Mouse (Mus musculus) natural killer cell, adult 2 months (primary cell): ENCODE measurements around the gene Psmb8.

Experiments used
- DNase-seq, 2 experiments: peaks; one replicate each; pipeline ENCODE4 v3.0.0; 2022; ENCODE audit warnings: low spot score in 2 of 2

The Psmb8 gene

DNA sequence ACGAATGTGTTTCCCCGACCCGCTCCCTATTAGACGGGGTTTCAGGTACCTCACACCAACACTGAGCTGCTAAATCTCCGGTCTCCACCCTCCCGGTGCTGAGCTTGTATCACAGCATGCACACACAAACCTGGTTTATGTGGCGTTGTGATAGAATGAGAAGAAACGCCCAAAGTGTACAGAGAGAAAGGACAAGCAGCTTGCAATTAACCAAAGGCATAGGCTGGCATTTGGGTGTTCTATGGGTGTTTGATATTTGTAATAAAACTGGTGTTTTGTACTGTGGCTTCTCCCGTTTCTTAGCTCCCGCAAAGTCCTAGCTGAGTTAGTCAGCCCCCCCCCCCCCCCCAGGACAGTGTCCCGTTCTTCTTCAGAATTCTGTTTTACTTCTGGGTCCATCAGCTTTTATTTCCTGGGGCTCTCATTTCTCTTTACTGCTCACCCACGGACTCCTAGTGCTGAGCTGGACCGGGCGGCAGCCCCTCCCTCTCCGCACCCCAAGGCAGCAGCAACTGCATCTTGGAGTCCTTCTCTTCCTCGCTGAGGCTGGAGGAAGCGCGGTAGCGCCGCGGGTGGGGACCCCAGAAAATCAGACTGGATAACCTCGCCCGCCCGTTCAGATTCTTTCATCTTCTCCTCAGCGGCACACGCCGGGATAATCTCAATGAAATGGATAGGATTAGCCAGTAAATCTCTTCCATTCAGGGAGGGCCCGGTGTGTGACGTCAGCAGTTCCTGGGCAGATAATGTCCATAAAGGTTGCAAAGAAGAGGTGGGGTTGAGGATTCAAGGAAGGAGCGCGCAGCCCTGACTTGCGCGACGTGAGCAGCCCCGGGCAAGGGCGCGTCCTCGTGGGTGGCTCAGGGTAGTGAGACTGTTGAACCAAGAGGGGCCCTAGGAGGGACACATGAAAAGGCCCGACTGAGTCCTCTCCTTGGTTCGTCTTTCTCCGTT, at the start of gene Psmb8:
Gene Psmb8 (plus strand): TSS at position 781 of the 954 bp plus-strand sequence.
- DNase-seq: peak; percentile 87 to 90

DNA sequence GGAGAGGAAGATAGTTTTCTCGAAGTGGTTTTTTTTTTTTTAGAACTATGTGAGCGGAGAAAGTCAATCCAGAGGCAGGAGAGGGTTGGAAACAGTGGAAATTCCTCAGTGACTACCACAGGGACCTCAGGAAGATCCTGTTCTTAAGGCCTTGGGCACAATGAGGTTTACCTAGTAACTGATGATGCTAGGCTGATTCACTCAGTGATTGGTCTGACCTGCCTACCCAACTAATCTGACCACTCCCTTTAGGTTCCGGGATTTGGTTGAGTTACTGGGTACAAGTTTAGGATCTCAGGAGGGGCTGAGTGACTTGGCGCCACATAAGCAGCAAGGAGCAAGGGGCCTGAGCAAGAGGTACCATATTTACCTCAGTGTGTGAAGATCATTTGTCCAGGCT, 44.6 kb upstream of the Psmb8 start, which contains the start of gene H2-DMb1:
Gene H2-DMb1 (plus strand): TSS at position 150 of the 400 bp plus-strand sequence.
- DNase-seq: peak; percentile 56 to 73

DNA sequence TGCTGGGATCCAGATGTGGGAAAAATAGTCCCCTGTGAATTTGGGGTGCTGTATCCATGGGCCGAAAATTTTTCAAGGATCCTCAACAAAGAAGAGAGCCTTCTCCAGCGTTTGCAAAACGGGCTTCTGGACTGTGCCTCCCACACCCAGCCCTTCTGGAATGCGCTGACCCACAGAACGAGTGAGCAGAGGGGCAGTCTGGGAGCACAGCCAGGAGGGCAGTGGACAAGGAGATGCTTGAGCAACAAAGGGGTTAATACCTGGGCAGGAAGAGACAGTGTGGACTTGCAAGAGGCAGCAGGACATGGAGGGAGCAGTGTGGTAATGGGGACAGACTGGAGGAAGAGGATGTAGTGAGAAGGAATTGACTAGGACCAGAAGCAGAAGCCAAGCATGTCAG, 42.0 kb upstream of the Psmb8 start:
- DNase-seq: no peak

DNA sequence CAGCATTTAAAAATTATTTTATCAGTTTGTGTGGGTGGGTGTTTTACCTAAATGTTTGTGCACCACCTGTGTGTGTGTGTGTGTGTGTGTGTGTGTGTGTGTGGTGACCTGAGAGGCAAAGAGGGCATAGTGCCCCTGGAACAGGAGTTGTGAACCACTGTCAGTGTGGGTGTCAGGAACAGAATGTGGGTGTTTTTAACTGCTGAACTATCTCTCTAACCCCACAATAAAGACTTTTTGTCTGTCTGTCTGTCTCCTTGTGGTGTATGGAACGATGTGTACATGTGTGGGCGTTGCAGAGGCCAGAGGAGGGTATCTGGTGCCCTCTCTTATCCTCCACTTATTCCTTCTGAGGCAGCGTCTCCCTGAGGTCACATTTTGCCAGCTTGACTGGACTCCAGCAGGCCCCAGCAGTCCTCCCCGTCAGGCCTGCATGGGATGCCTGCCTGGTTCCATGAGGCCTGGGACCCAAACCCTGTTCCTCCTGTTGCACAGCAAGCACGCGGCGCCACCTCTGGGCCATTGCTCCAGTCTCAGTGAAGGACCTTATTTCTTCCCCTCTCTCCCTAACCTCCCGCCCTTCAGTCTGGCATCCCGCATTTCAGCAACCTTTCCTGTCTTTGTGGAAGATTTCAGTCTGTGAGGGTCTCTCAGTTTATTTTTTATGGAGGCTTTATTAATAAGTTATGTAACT, 33.2 kb upstream of the Psmb8 start:
- DNase-seq: peak in 1 of 2 experiments; percentile 29

DNA sequence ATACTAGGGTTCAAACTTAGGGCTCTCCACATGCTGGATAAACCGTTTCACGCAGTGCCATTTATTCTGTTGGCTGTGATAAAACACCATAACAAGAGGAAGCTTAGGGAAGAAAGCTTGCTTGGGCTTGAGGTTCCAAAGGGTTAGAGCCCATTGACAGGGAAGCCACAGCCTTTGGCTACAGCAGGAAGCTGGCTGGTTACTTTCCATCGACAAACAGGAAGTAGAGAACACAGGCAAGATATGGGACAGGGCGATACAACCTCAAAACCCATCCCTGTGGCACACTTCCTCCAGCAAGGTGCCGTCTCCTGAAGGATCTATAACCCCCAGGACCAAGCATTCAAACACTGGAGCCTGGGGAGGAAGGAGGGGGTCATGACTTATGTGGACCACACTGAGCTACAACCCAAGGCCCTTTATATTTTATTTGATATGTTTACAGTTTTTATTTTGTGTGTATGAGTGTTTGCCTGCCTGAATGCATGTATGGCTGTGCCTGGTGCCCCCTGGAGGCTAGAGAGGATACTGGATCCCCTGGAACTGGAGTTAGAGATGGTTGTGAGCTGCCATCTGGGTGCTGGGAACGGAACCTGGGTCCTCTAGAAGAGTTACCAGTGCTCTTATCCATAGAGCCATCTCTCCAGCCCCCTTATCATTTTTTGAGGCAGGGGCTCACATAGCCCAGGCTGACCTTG, 32.3 kb upstream of the Psmb8 start:
- peak in 1 of 2 experiments; percentile 42 for DNase-seq

DNA sequence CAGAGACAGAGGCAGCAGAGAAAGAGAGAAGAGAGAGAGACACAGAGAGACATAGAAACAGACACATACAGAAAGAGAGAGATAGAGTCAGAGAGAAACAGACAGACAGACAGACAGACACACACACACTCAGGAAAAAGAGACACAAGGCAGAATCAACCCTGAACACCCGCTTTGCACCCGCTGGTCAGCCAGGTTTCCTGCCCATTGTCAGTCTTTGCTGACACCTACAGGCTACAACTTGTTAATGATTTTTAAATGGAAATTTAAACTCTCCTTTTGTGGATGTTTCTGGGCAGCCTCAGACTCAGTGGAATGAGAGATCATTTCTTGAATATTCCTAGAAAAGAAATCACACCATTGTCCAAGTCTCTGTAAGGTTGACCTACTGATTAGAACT, 28.2 kb upstream of the Psmb8 start:
- peak; percentile 60 to 71 for DNase-seq

DNA sequence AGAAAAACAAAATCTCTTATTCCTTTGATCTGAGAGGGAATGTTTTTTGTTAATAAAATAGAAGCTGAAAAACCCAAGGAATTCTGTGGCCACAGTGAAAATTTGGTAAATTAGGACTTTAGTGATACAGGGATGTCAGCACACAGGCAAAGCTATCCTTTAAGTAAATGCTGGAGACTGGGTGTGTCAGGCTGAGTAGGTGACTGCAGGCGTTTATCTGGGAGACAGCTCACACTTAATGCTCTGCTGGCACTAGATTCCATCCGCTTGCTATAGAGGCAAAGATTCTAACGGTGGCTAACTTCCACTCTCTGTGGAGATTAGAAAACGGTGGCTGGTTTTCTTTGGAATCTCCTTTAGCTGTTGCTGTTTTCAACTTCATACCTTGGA, 27.0 kb upstream of the Psmb8 start:
- no peak for DNase-seq

DNA sequence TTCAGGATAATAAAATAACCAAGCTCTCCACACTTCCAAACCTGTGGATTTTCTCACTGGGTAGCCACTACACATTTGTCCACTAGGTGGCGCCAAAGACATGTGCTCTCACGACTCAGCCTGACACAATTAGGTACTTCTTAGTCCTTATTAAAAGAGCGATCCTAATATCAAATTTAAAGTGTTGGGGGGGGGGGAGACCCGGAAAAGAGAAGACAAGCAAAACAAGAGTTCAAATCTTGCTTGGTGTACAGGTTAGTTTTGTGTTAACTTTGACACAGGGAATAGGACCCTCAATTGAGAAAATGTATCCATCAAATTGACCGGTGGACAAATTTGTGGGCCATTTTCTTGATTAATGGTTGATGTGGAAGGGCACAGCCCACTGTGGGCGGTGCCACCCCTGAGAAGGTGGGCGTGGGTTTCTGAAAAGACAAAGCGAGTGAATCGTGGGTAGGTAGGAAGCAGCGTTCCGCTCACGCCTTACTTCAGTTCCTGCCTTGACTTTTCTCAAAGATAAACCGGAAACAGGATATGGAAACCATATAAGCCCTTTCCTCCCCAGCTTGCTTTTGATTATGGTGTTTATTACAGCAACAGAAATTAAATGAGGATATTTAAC, 26.5 kb upstream of the Psmb8 start:
- DNase-seq: peak; percentile 79 to 89

DNA sequence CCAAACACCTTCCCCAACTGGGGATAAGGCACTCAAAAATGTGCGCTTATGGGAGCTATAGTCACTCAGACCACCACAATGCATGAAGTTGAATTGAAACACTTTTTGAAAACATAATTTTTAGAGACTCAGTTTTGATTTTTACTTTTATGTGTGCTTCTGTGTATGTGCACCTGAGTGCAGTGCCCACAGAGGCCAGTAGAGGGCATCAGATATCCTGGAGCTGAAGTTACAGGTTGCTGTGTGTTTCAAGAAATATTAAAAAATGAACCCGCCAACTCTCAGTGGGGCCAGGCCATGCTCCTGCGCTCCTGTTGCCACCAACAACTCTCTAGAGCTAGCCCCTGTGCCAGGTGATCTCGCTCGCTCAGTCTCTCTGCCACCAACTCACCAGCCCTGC, 25.0 kb upstream of the Psmb8 start:
- no peak for DNase-seq

DNA sequence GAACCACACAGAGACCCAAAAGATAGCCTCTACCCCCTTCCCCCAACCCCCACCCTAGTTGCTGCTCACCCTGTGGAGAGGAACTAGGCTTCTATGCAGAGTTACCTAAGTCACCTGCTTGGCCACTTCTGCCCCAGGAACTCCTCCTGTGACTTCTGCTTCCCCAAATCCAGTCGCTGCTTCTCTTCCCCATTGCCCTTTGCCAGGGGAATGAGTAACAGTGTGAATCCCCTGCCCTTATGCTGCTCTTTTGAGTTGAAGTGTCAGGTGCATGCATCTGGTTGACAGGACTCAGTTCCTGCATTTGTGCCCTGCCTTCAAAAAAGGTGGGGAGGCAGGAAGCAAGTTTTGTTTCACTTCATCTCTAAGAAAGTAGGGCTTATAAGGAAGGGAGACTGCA, 23.4 kb upstream of the Psmb8 start:
- DNase-seq: peak in 1 of 2 experiments; percentile 40

DNA sequence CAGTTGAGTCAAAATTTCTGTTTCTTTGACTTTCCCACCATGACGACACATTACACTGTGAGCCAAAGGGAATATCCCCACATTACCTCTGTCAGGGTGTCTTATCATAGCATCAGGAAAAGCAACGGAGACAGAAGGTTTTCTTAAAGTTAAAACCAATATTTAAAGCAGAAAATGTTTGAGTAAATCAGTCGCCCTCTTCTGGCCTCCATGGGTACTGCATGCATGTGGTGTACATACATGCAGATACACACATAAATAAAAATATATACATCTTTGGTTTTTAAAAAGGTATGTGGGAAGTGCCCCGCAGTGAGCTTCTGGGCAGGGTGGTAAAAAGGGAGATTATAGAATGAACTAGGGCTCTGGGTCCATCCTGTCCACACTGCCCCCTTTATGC, 20.3 kb upstream of the Psmb8 start:
- peak in 1 of 2 experiments; percentile 39 for DNase-seq

DNA sequence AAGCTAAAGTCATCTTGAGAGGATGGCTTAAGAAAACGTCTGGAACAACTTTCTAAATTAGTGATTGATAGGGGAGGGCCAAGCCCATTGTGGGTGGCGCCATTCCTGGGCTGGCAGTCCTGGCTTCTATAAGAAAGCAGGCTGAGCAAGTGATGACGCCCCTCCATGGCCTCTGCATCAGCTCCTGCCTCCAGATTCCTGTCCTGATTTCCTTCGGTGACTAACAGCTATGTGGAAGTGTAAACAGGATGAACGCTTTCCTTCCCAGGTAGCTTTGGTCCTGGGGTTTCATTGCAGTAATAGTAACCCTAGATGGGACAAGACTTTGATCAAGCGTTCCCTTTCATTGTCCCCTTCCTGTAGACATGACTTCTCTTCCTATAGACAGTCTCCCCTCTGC, 18.5 kb upstream of the Psmb8 start:
- no peak for DNase-seq

DNA sequence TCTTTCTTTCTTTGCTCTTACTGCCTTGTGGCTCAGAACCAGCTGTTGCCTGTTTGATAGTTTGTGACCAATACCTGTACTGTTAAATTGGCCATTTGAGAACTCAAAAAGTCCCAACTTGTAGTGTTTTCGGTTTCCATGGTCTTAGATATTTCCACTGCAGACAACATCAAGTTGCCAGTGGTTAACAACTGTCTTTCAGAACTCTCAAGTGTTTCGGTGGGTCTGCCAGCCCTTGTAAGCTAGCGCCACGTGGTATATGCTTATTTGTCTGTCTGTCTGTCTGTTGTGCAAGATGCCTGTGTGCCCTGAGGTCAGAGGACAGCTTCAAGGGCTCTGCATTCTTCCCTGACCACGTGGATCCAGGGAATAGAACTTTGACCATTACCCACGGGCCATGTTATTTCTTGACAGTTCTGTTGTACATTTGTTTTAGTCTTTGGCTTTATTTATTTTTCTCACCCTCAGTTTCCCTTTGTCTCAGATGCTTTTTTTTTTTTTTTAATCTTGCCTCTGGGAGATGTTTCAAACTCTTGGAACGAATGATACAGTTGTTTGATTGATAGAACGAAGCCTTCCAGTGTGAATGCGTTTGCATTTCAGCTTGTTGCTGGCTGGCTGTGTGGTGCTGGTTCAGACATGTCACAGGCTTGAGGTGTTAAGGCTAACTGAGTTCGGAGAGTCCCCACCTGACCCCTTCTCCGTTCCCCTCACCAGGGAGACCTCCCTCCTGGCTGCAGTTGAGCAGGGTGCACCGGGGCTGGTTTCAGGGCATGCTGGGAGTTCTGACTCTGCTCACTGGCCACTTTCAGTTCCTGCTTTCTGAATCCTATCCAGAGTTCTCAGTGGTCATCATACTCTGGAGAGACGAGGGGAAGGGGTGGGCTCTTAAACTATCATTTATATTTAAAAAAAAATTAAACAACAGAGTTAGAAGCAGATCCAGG, 17.3 kb upstream of the Psmb8 start:
- peak; percentile 28 to 60 for DNase-seq

DNA sequence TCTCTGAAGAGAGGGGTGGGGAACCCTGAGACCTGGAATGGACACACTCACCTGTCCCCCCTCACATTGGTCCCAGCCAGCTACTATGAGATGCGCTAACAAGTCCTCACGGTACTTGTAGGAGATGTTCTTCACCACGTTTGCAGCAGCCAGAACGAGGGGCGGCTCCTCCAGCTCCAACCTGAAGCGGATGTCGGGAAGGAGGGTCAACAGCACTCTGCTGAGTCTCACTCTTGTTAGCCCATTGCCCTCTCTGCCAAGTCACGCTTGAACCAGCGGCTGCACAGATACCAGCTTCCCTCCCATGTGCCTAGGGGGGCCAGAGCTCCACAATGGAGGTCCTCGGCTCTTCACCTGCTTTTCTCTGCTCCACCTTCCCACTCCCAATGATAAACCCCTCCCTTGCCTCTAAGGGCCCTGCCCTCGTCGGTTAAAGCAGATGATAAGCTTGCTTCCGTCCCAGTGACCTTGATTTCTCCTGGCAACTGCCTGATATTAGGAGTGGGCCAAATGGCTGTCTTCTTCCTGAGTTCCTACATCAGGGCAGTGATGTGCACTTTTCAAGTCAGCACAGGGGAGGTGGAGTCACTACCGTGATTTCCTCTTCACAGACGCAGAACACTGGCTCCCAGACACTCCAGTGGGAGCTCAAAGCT, 13.8 kb upstream of the Psmb8 start:
- DNase-seq: no peak

DNA sequence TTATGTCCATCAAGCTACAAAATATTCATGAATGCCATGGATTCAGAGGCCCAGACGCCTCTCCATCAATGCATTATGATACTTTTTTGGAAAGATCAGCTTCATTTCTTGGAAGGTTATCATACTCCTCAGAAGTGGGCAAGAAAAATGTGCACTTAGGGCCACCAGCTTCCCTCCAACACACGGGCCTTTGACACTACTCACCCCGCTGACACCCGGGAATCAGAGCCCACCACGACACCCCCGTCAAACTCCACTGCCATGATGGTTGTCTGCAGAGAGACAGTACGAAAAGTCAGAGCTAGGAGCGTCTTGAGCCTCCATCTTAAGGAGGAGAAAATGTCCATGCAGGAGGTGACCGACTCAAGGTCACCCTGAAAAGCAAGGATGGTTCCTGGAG, 12.0 kb upstream of the Psmb8 start:
- no peak for DNase-seq

DNA sequence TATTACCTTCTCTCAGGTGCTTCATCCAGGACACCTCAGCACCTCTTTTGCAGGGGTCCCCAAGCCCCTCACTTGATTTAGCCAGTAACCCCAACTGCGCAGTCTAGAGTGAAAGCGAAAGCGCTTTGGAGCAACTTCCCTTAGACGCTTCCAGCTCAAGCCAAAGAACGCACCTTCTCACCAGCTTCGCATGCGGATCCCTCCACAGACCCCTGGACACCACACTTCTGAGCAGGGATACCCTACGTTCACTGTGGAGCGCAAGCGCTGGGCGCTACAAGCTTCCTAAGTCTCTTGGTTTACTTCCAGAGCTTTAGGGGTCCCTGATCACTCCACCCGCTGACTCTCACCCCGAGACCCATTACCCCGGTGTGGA, 10.6 kb upstream of the Psmb8 start:
- no peak for DNase-seq

DNA sequence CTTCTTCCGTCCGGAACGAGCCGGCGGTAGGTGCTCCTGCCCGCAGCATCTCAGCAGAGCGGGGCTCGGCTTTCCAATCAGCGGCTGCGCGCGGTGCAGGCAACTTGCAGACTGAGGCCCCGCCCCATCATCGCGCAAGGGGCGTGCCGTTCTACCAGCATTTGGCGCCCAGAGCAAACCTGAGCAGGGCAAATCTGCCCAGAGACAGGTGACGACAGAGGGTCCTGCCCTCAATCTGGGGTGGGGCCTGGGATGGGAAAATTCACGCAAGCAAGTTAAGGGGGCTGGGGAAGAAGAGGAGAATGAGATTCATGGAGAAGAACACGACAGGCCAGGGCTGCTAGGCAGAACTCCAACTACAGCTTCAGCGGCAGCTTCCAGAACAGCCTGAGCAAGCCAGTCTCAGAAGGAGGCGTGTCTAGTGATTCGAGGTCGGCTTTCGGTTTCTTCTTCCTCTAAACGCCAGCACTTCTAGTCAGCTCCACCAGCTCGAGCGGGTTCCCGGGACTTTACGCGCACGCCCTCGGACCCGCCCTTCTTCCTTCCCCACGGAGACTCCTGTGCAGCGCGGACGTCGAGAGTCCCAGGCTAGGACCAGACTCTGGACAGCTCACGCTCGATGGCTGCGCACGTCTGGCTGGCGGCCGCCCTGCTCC, 10.1 kb upstream of the Psmb8 start, which contains the start of the genes Tap1 and Psmb9:
Gene Tap1 (plus strand): TSS at position 293 of the 656 bp plus-strand sequence.
Gene Psmb9 (minus strand): TSS at position 504 of the 656 bp plus-strand sequence.
- peak; percentile 98 for DNase-seq

DNA sequence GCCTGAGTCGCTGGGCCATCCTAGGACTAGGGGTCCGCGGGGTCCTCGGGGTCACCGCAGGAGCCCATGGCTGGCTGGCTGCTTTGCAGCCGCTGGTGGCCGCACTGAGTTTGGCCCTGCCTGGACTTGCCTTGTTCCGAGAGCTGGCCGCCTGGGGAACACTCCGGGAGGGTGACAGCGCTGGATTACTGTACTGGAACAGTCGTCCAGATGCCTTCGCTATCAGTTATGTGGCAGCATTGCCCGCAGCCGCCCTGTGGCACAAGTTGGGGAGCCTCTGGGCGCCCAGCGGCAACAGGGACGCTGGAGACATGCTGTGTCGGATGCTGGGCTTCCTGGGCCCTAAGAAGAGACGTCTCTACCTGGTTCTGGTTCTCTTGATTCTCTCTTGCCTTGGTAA, 9.5 kb upstream of the Psmb8 start:
- peak in 1 of 2 experiments; percentile 22 for DNase-seq

DNA sequence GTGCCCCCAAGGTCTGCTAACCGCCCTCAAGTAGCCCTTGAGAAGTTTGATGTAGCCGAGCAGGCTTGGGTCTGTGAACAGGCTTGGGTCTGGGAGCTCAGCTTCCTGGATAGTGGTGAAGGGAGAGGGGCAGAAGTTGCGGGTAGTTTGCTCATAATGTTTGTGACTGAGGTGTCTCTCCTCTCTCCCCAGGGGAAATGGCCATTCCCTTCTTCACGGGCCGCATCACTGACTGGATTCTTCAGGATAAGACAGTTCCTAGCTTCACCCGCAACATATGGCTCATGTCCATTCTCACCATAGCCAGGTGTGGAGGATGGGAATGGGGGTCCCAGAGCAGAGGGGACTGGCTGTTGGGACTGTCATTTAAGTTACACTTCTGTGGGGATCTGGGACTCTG, 8.5 kb upstream of the Psmb8 start:
- no peak for DNase-seq
